Mouse (Mus musculus) ES-E14 (cell line): Measurements from ENCODE around the gene Arrb1.

ENCODE experiments used
- CHD2 ChIP-seq: IDR thresholded peaks from 2 replicates; pipeline ENCODE4 v1.6.1; 2014; ENCODE audit warnings: mild to moderate bottlenecking, low read depth, low read length, inconsistent platforms
- MAFK ChIP-seq: IDR thresholded peaks from 2 replicates; pipeline ENCODE4 v1.6.1; 2014; ENCODE audit warnings: mild to moderate bottlenecking, low read depth, low read length, inconsistent platforms; ENCODE audit not compliant: insufficient read depth
- ZC3H11A ChIP-seq: IDR thresholded peaks from 2 replicates; pipeline ENCODE4 v1.6.1; 2012; ENCODE audit warnings: low read depth, mild to moderate bottlenecking, inconsistent platforms, low read length, borderline replicate concordance
- ZNF384 ChIP-seq: IDR thresholded peaks from 2 replicates; pipeline ENCODE4 v1.6.1; 2012; ENCODE audit warnings: low read depth, low read length, inconsistent platforms

GRCm38 (mm10) chr7:99555862-99556261 is 20.6 kb downstream of the Arrb1 start:
- TF ChIP-seq ZNF384 = no peak
- no peak for TF ChIP-seq MAFK
- no peak for TF ChIP-seq CHD2
- TF ChIP-seq ZC3H11A = no peak
